Mouse (Mus musculus) erythroblast, embryonic 14.5 days (primary cell): ENCODE data around the gene Zic2. TPM values are rescaled to one million over a fixed set of nuclear protein-coding genes. Genes with fewer than 3 reads are reported as not detected.

Source experiments
- H3K27me3 ChIP-seq: 2 replicates; pipeline ENCODE4 v1.6.1; 2012; ENCODE audit warnings: inconsistent platforms; ENCODE audit not compliant: control insufficient read depth
- H3K36me3 ChIP-seq: 2 replicates; pipeline ENCODE4 v1.6.1; 2012; ENCODE audit warnings: mild to moderate bottlenecking, inconsistent platforms; ENCODE audit not compliant: control insufficient read depth
- H3K4me1 ChIP-seq: 2 replicates; pipeline ENCODE4 v1.6.1; 2012; ENCODE audit warnings: inconsistent platforms; ENCODE audit not compliant: control insufficient read depth
- H3K4me3 ChIP-seq: replicated peaks from 2 replicates; pipeline ENCODE3; 2012; ENCODE audit warnings: moderate library complexity, mild to moderate bottlenecking, inconsistent platforms
- H3K9me3 ChIP-seq: 2 replicates; pipeline ENCODE4 v1.6.1; 2012; ENCODE audit warnings: low read length, inconsistent platforms, mixed read lengths; ENCODE audit not compliant: control insufficient read depth
- GATA1 ChIP-seq: IDR thresholded peaks from 2 replicates; pipeline ENCODE4 v1.6.1; 2012; ENCODE audit warnings: low read length, inconsistent platforms, mixed read lengths
- TAL1 ChIP-seq: IDR thresholded peaks from 3 replicates; pipeline ENCODE4 v1.6.1; 2012; ENCODE audit warnings: low read length, inconsistent platforms, mixed read lengths
- polyA plus RNA-seq: library from polyadenylated mRNA; stranded (reverse); fragments of >175 nt; gene quantifications from 2 replicates; pipeline ENCODE4 v1.2.3, GENCODE M21; 2012

The Zic2 gene
- polyA plus RNA-seq, 1 experiment, result not detected

DNA sequence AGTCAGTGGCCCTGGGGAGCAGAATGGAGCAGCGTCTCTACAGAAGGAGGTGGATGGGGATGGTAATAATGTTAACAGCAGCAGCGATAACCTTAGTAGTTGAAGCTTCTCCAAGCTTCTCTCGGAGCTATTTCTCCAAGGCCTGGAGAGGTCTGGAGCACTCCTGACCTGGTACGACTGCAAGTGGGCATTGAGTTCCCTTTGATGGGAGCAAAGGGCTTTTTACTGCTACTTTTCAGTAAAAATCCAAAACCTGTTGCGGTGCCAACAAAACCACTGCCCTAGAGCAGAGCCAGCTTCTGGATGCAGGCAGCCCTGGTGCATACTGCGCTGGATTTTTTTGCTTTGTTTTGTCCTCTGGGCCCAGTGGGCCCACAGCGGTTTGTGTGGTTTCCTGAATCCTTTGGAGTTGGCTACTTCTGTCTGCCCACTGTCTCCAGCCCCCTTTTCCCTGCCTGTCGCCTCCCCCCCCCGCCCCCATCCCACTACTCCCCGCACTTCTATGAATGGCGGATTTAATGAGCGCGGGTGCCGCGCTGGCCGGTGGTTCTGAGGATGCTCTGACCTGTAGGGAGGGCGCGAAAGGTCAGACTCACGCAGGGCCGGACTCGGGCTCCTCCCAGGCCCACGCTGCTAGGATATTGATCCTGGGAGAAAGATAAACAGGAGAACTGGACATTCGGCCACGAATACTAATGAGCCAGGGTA lies 9.8 kb downstream of the Zic2 start:
- TF ChIP-seq TAL1, result no peak
- no peak for TF ChIP-seq GATA1
- H3K9me3 ChIP-seq, result no peaks in the 10 kb centered on the region; the same call in 1 of the 2 replicates
- no peaks in the 10 kb centered on the region for H3K36me3 ChIP-seq
- no peak overlapping the region for H3K4me3 ChIP-seq
- no peaks in the 10 kb centered on the region for H3K4me1 ChIP-seq
- peaks cover 100% of the 10 kb centered on the region for H3K27me3 ChIP-seq

DNA sequence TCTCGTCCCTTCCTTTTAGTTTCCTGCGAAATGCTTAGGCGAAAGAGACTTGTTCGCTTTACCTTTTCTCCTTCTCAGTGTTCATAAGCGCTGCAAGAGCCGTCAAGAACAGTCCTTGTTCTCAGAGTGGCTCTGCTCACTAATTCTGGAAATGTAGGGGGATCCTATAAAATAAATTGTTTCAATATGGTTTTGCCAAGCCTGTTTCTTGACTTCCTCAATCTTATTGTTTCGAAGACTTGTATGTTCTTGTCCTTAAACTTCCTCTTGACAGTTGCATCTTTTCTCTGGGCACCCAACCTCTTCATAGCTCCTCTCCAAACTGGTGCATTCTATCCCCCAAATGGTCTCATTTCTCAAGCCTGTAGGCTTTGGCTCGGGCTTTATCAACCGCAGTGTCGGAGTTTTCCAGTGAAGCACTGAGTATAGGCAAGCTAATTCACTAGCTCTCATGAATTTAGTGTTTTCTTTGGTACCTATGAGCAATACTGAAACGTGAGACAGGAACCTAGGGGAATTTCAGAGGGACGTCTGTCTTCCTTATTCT lies 10.5 kb downstream of the Zic2 start:
- H3K36me3 ChIP-seq, result no peaks in the 10 kb centered on the region
- H3K4me3 ChIP-seq, result no peak overlapping the region
- H3K27me3 ChIP-seq, result peaks cover 100% of the 10 kb centered on the region
- TF ChIP-seq TAL1 (no peak), GATA1 (no peak)
- no peaks in the 10 kb centered on the region for H3K4me1 ChIP-seq
- H3K9me3 ChIP-seq, result no peaks in the 10 kb centered on the region; the same call in 1 of the 2 replicates

- no peak for TF ChIP-seq GATA1
- TF ChIP-seq TAL1, result no peak
- Histone ChIP-seq H3K4me1 (no peaks in the 10 kb centered on the region), H3K36me3 (no peaks in the 10 kb centered on the region), H3K4me3 (no peak overlapping the region), H3K9me3 (no peaks in the 10 kb centered on the region), H3K27me3 (peaks cover 100% of the 10 kb centered on the region)
Observed at GRCm38 (mm10) chr14:122486611-122487010, 11.4 kb downstream of the Zic2 start.

DNA sequence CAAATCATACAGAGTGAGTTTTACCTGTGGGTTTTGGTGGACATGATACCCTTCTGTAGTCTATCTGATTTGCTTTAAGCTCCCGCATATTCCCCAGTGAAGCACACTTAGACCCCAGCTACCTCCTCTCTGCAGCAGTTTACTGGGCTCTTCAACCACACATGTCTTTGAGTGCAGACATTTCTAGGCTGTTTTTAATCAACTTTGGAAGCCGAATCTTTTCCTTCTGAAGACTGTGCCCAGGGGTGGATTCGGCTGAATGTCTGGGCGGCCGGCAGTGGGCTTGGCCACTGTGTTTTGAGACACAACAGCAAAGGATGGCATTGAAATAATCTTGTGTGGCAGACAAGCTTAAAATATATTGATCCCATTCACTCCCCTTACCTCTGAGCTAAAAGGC lies 12.1 kb downstream of the Zic2 start:
- H3K4me3 ChIP-seq, result no peak overlapping the region
- no peaks in the 10 kb centered on the region for H3K9me3 ChIP-seq
- no peaks in the 10 kb centered on the region for H3K36me3 ChIP-seq
- H3K27me3 ChIP-seq, result peaks cover 95% of the 10 kb centered on the region
- TF ChIP-seq GATA1, result no peak
- TF ChIP-seq TAL1, result no peak
- H3K4me1 ChIP-seq, result no peaks in the 10 kb centered on the region

- Histone ChIP-seq H3K4me3 (no peak overlapping the region), H3K36me3 (no peaks in the 10 kb centered on the region), H3K27me3 (peaks cover 91% of the 10 kb centered on the region), H3K9me3 (no peaks in the 10 kb centered on the region), H3K4me1 (no peaks in the 10 kb centered on the region)
- TF ChIP-seq TAL1 (no peak), GATA1 (no peak)
Observed at GRCm38 (mm10) chr14:122489041-122489440, 13.8 kb downstream of the Zic2 start.

GRCm38 (mm10) chr14:122489686-122490414 lies 14.6 kb downstream of the Zic2 start:
- H3K27me3 ChIP-seq, result peaks cover 83% of the 10 kb centered on the region
- TF ChIP-seq GATA1 (no peak), TAL1 (no peak)
- no peak overlapping the region for H3K4me3 ChIP-seq

GRCm38 (mm10) chr14:122490441-122491328 lies 15.4 kb downstream of the Zic2 start, which contains the start of gene Gm10837:
Gene Gm10837, plus strand, starts transcription at chr14:122490586.
- Histone ChIP-seq H3K9me3 (peaks cover 2% of the 10 kb centered on the region; the same call in 1 of the 2 replicates), H3K36me3 (no peaks in the 10 kb centered on the region), H3K4me1 (no peaks in the 10 kb centered on the region), H3K27me3 (peaks cover 75% of the 10 kb centered on the region), H3K4me3 (no peak within 1 kb of the TSS)
- TF ChIP-seq GATA1 (no peak), TAL1 (no peak)

More at GRCm38 (mm10) chr14:122489686-122490414, 14.6 kb downstream of the Zic2 start:
- no peaks in the 10 kb centered on the region; the same call in 1 of the 2 replicates for H3K9me3 ChIP-seq
- H3K4me1 ChIP-seq, result no peaks in the 10 kb centered on the region
- H3K36me3 ChIP-seq, result no peaks in the 10 kb centered on the region

DNA sequence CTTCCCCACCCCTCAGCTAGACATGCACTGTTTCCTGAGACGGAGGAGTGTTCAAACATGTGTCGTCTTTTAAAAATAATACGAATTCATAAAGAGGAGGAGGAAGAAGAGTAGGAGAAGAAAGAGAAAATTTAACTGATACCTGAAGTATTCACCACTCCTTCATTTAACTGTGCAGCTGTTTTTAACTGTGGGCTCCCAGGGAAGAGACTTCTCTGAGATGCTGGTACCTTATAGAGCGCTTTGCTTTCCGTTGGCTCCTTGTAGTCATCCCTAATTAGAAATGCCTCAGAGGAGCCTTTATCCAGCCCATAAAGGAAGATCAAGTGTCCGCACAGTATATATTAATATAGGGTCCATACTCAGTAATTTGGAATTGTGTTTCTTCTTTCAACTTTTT lies 16.3 kb downstream of the Zic2 start:
- no peak overlapping the region for H3K4me3 ChIP-seq
- peaks cover 2% of the 10 kb centered on the region; the same call in 1 of the 2 replicates for H3K9me3 ChIP-seq
- H3K4me1 ChIP-seq, result no peaks in the 10 kb centered on the region
- no peaks in the 10 kb centered on the region for H3K36me3 ChIP-seq
- TF ChIP-seq GATA1, result no peak
- no peak for TF ChIP-seq TAL1
- peaks cover 66% of the 10 kb centered on the region for H3K27me3 ChIP-seq
